Mouse (Mus musculus) heart, adult 2 months (tissue): ENCODE measurements at regions not wholly inside any gene's neighbourhood (a gene's known extent, or its start where the extent isn't known, plus 50 kb on each side); places are given as distances from the start of the nearest gene placed in this dataset.

Experiments
- CTCF ChIP-seq: fragments of 200-600 bp; IDR thresholded peaks from 2 replicates; pipeline ENCODE4 v1.8.1; 2022; ENCODE audit warnings: antibody characterized with exemption, mild to moderate bottlenecking, moderate library complexity
- POLR2A ChIP-seq: fragments of 200-500 bp; IDR thresholded peaks from 2 replicates; pipeline ENCODE4 v1.6.1; 2011; ENCODE audit warnings: mild to moderate bottlenecking, low read depth, low read length, control low read depth; ENCODE audit not compliant: insufficient read depth

DNA sequence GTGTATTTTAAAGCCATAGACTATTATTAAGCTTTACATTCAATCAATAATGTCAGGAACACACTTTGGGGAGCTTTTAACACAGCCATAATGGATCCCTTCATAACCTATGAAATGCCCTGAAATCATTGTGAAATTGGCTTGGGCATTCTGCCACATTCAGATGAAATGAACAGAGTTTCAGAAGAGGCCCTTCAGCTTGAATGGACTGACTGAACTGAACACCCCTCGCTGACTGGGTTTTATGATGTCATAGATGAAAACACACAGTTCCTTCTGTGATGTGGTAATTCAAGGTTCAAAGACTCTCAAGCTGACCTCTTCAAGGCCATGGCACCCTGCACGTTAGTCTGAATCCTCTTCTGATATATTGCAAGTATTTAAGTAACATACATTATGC, 298.4 kb upstream of the Ercc4 start:
- TF ChIP-seq POLR2A (no peak), CTCF (no peak)
